Mouse (Mus musculus): ENCODE data around the gene Stx1a.

- TF ChIP-seq CTCF (conservative IDR thresholded peaks at IDR 0.05; ENCODE audit: low read length) (no peak), POU5F1 (IDR thresholded peaks at IDR 0.05; ENCODE audit: borderline replicate concordance, low read length) (no peak), NANOG (IDR thresholded peaks at IDR 0.05; ENCODE audit: borderline replicate concordance, low read length) (no peak)
Observed at GRCm38 (mm10) chr5:135073349-135074150, 50.3 kb downstream of the Stx1a start.
